Mouse (Mus musculus) testis, postnatal 14 days (tissue): Measurements from ENCODE around the gene Ntsr1.

Experiments used
- DNase-seq: peaks from one replicate; pipeline ENCODE4 v3.0.0; 2021; ENCODE audit warnings: low spot score

The Ntsr1 gene

DNA sequence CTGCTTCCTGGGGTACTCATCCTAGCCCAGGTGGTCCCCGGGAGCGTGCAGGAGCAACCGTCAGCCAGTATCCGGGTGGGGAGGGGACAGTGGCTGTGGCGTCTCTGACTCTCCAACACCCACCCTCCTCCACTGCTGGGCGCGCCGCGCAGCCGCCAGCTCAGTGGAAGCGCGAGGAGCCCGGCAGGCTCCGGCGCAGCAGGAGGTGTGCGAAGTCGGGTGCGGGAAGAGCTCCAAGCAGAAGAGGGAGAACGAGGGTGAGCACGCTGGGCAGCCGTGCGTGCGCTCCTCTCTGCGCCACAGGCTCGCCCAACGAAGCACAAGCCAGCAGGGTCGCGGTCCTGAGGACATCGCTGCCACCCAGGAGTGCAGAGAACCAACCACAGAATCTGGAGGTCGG is at the start of gene Ntsr1:
Gene Ntsr1 (plus strand): TSS at position 236 of the 400 bp plus-strand sequence.
- DNase-seq, result no peak

DNA sequence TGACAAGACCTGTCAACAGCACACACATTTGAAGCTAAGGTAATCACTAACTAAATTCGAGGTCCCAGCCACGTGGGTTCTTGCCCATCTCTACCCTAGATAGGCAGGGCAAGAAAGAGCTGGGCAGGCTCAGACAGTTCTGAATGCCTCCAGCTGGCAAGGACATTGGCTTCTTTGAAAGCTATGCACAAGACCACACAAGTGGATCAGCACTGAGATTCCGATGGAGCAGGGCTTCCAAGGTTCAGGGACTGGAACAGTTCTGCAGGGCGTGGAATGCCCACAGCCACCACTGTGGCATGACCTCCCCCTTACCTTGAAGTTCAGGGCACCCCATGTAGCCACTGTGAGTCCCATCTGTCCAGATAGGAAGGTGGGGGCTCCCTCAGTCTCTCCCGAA is 49.2 kb upstream of the Ntsr1 start:
- DNase-seq, result no peak

DNA sequence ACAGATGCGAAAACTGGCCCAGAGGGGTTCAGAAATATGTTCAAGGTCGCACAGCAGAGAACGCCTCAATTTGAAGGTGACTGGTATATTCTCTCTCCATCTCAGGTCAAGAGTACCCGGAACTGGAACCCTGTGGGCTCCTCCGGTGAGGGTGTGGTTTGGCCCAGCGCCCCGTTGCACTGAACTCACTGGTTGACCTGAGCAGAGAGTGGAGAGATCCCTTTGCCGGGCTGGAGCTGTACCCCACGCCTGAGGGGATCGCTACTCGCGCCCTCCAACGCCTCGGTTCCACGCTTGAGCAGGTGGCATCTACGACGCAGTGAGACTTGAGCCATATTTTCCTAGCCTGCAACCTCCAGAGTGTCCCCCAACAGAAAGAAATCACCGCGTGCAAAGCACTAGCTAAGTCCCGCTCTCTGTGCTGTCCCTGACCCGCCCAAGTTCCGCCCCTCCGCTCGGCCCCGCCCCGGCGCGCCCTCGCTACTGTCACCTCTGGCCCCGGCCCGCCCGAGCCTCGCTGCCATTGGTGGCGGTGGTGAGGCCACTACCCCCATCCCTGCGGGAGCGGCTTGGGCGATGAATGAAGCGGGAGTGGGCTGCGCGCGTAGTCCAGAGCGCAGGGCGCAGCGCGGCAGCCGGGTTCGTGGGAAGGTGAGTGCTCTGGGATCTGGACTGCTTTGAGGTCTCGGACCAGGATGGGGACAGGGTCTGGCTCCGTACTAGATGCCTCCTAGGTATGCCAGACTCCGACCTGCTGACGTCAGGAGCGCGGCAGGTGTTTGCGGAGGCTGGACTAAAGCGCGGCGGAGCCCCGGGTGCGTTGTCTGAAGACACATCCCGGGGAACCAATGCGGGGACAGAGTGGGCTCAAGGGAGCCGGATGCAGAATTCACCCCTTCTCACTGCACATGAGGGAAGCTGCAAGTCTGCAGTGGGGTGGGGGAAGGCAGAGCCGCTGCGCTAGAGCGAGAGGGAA is 43.8 kb upstream of the Ntsr1 start, which contains the start of gene Slco4a1:
Gene Slco4a1 (plus strand): TSS at position 523 of the 976 bp plus-strand sequence.
- peak; percentile 36 for DNase-seq

DNA sequence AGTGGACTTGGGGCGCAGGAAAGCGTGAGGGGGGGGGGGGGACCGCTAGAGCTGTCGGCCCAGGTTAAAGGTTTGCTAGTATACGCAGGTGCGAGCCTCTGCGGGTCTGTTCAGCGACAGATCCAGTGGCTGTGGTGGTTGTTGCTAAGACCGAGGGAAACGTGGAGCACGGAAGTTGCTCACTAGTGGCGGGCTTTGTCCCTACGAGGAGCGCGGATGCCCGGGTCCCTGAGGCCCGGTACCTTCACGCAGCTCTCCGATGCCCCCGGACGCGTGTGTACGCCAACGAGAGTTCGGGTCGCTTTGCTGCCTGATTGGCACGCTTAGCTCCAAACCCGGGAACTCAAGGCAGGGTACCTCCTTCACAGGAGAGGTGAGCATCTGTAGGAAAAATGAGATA is 43.1 kb upstream of the Ntsr1 start:
- DNase-seq, result no peak

DNA sequence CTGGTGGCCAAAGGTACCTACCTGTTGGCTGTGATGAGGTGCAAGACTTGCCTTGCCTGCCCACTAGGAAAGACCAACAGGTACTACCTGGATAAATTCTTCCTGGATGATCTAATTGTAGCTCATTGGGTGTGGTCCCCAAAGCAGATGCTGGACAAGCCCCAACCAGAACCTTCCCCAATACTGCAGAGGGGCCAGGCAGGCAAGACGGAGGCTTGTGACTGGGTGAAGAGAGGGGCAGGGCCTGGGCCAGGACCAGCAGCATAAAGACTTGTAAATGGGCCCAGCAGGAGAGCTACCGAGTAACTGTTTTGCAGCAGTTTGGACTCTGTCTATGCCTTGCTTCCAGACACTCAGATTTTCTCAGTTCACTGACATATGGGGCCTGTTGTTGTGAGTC is 42.1 kb upstream of the Ntsr1 start:
- DNase-seq, result no peak

DNA sequence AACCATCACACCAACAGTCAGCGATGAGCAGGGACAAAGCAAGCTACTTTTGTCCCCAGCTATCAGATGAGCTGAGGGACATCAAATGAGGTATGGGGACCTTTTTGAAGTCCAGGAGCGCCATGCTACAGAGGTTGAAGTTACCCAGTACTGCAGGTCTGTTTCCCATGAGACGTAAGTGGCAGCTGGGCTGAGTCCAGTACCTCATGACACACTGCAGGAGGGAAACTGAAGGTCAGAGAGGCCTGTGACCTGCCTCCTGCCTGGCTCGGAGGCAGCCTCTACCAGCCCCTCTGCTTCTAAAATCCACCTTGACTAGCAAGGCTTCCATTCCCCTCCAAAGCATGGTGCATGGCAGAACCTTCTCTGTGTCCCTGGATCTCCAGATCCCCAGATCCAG is 40.3 kb upstream of the Ntsr1 start:
- DNase-seq, result no peak

DNA sequence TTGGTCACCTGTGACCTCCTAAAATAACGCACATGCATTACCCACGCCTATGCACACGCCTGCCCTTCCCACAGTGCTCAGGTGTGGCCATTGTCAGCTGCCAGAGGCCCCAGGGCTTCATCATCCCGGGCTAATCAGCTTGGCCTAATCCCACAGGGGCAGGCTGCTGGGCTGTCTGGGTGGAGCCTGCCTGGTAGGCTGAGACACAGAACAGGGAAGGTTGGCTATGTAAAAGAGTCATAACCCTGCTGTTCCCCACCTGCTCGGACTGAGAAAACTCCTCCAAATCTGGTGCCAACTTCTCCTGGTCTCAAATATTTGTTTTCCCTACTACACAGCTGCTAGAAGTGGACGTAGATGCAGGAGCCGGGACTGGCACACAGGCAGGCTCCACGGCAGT is 39.0 kb upstream of the Ntsr1 start:
- DNase-seq, result no peak

DNA sequence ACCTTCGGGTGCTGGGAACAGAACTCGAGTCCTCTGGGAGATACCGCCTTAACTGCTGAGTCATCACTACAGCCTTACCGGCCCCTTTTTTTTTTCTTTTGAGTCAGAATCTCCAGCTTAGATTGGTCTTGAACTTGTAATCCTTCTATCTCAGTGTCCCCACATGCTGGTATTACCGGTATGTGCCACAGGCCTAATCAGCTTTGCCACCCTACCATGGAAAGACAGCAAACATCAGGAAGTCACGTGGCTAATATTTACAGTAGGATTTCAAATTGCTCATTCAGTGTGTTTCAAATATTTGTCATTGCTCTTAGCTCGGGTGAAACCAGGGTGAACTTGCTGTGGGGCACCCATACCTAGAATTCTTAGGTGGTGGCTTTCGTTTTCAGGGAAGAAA is 37.2 kb upstream of the Ntsr1 start:
- no peak for DNase-seq

DNA sequence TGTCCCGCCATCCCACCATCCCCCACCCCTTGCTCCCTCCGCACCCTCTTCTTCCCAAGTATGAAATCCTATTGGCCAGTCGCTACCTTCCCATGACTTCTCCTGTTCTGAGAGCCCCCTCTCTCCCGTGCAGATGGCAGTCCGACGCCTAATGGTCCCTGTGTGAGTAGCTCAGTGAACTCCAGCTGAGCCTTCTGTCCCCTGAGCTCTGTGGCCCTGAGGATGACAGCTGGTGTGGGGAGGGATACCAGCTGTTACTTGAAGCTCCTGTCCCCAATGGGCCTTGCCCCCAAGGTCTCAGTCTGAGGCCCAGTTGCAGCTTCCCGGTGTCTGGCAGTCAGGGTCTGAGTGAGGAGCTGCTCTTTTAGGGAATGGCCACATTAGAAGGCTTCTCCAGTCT is 33.3 kb upstream of the Ntsr1 start:
- no peak for DNase-seq

DNA sequence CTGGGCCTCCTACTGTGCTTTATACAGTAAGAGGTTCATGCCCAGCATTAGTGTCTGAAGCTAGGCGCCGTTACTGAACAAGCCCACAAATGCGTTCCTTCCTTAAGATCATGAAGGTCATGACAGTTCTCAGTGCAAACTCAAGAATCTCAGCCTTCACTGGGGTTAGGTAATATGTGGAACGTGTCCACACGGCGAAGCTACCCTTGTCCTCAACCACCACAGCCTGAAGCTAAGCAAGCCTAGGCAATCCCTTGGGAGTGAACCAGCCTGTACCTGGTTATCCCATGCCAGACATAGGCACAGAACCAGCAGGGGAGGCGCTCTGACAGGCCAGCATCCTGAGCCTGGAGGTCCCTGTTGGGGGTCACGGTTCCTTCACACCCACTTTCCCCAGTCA is 30.9 kb upstream of the Ntsr1 start:
- DNase-seq, result no peak

DNA sequence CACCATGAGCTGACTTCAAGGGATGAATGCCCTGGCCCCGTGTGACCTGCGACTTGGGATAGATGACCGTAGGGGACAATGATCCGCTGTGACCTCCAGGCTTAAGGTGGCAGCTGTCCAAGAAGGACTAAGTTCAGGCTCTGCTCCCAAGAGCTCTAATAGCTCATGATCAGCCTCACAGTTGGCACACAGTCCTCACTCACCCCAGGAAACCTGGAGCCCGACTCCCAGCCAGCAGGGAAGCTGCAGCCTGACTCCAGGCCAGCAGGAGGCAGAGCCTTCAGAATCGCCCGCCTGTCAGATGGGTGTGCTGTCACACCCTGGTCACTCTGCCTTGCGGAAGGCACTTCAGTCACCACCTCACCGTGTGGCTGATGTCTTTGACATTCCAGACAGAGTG is 30.0 kb upstream of the Ntsr1 start:
- DNase-seq, result no peak

DNA sequence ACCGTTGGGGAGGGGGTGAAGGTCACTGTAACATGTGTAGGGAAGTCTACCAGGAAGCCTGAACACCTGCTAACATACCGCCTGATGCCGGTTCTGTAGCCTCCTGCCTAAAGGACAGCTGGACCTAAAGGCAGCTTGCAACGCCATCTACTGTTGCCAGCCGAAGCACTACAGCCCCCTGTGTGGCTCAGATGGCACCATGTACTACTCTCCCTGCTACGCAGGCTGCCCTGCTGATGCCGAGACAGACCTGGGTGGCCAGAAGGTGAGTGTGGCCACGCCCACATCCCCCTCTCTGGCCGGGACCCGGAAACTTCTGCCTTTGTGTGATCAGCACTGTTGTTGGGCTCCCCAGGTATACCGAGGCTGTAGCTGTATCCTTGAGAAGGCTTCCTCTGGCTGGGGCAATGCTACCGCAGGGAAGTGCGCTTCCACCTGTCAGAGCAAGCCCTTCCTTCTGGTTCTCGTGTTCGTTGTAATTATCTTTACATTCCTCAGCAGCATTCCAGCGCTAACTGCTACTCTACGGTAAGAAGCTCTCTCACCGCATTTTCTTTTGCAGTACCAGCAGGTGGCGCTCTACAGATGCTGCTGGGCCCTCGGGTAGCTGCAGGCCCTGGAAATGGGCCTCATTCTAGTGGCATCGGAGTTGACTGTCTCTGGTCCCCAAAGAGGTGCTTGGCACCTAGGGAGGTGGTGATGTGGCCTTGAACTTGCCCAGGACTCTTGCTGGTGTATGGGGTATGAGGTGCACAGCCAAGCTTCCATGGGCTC is 27.3 kb upstream of the Ntsr1 start:
- DNase-seq, result peak; percentile 35

DNA sequence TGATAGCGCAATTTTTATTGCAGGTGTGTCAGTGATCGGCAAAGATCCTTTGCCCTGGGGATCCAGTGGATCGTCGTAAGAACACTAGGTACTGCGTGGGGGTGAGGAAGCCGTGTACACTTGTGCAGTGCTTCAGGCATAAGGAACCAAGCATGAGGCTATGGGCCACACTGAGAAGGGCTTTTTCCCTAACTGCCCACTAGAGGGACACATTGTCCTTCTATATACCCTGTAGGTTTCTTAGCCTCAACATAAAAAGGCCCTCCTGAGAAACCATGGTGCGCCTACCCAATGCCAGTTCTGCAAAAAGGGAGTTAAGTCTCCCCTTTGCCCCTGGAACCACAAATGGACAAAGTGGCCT is 26.7 kb upstream of the Ntsr1 start:
- DNase-seq, result peak; percentile 46

DNA sequence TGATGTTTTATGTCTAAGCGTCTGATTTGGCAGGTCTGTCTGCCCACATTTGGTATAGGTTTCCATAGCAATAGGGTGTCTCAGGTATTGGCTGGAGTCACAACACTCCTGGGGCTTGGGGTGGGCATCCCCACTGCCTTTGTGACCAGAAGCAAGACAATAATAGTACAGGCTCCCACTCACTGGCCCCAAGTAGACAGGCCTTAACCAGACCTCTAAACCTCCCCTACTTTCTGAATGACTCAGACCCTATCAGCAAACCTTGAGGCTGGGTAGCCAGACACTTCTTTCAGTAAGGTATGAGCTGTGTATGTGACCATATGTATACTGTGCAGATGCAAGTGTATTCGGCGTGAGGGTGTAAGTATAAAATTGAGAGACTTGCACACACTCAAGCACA is 24.9 kb upstream of the Ntsr1 start:
- no peak for DNase-seq

DNA sequence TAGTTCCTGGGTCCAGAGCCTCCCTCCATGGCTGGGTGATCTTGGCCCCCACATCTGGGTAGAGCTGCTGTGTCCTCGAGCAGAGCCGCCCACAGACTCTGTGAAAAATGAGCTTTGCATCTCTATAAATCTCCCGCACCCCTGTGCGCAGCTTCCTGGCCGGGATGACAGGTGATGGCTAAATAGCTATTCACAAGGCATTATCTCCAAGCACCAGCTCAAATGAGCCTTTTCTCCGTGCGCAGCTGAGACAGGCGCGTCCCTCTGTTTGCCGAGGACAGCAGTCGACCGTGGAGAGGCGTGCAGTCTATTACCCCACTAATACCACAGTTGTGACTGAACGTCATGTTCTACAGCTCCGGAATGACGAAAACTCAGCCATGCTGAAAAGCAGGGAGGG is 17.5 kb upstream of the Ntsr1 start:
- DNase-seq, result no peak

DNA sequence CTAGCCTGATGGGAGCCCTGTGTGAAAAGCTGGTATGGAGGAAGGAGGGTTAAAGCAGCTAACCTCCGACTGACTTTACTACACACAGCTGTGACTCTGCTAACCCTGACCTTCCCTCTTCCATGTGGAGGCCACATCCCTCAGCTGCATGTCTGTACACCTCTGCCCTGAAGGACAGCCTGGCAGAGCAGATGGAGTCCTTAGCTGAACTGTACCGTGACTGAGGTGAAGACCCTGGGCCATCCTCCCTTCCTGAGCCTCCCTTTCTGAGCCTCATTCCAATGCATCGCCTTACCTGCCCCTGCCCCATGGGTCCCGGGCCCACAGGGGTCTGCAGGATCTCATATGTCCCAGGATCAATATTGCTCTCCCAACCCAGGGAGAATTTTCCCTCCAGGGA is 14.9 kb upstream of the Ntsr1 start:
- DNase-seq, result no peak

DNA sequence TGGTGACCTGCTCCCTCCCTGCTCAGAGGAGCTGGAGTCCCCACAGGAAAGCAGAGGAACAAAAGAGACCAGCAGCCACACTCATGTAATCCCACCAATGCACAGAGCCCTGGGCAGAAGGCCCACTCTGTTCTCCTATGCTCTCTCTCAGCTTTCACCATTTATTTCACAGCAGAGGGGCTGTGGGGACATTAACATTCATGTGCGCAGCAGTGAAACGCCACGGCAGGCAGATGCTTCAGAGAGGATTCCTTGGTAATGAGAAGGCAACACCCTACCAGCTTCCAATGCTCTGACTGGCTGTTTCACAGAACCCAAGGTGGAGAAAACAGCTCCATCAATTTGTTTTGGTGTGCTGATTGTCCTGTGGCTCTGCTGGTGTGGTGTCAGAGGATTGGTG is 14.5 kb upstream of the Ntsr1 start:
- no peak for DNase-seq

DNA sequence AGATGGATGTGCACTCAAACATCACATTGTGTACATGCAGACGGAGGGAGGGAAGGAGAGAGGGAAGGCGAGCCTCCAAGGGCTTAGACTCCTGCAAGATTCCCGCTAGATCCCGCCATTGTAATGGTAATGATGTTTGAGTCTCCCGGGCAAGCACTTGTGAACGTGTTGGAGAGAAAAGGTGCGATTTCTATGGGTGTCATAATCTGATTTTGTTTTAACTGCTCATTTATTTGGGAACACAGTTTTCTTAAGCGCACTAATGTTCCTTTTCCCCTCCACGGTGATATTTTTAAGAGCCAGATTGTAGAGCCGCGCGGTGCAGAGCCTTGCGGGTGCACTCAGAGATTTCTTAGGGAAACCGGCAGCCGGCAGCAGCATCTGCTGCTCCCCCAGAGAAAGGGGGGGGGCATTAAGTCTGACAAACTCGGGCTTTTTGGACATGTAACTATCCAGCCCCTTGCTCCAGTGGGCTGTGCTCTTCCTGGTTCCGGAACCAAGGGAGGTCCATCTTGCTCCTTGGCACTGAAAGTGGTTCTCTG is 11.5 kb upstream of the Ntsr1 start:
- no peak for DNase-seq

DNA sequence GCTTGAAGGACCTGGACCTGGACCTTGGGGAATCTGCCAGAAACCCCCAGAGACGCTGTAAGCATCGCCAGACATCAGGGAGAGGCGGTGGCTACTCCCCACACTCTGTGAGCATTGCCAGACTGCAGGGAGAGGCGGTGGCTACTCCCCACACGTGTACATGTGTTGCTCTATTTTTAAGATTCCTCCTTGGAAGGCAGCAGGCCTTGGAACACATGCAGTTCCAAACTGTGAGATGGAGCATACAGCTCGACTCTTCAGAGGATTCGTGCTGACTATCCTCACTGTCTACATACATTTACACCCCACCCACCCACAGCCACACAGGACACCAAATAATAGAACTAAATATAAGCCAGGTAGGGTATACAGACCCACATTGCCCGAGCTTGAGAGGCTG is 3.9 kb upstream of the Ntsr1 start:
- DNase-seq, result no peak

DNA sequence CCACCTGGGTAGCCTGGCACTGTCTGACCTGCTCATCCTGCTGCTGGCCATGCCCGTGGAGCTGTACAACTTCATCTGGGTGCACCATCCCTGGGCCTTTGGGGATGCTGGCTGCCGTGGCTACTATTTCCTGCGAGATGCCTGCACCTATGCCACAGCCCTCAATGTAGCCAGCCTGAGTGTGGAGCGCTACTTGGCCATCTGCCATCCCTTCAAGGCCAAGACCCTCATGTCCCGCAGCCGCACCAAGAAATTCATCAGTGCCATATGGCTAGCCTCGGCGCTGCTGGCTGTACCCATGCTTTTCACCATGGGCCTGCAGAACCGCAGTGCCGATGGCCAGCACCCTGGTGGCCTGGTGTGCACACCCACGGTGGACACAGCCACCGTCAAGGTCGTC is 950 bp downstream of the Ntsr1 start:
- no peak for DNase-seq

DNA sequence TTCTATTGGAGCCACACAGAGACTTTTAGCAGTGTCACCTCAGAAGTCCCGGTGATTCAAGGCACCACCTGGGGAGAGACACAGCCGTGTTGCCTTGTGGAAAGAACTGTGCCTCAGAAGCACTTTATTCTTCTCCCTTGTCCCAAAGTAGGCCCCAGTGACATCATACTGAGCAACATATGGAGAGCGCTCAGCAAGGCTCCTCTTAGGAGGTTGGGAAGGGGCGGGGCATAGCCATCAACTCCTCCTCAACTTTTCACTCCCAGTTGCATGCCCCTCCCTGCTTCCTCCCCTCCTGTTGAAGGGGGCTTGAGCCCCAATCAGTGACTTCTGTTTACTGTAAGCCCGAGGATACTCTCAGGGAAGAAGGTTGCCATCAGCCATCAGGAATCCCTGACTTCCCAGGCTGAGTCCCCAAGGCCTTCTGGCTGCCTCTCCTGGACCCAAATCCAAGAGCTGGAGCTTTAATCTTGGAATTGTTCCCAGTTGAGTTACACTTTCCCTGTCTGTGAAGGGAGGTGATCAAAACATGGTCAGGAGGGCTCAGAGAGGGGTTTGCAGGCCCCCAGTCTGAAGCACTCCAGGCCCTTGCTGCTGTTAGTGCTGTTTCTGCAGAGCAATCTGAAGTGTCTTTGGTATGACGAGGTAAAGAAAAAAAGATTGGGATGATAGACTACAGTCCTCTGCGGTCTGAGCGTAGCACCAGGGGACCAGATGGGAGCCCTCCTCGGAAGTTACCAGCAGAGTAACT is 1.6 kb downstream of the Ntsr1 start:
- DNase-seq, result no peak

DNA sequence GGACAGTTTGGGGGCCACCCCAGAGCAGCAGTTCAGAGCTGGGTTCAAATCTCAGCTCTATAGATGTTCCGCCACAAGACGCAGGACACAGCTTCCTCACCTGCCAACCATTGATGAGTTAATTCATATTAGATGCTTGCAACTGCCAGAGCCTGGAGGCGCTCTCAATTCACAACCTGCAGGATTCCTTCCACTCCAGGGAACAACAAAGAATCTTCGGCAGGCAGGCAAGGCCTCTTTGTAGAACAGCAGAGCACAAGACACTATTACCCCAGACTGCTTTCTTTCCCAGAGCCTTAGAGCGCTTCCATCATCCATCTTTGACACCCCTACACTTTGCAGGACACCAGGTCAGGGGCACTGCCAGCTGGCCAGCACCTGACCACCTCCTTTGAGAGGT is 6.5 kb downstream of the Ntsr1 start:
- no peak for DNase-seq
